Mouse (Mus musculus) liver, embryonic 11.5 days (tissue): ENCODE measurements around the gene Ppp1r9a. TPM values are rescaled to one million over a fixed set of nuclear protein-coding genes. Genes with fewer than 3 reads are reported as not detected.

Experiments
- ATAC-seq: fragments of 200-750 bp; cut with Nextera tagmentation; replicated peaks from 2 replicates; pipeline ENCODE4 v1.8.0; 2017; ENCODE audit warnings: moderate number of reproducible peaks, mild to moderate bottlenecking, moderate TSS enrichment, moderate library complexity; ENCODE audit not compliant: low FRiP score
- DNase-seq: peaks from one replicate; pipeline ENCODE4 v3.0.0-alpha.2; 2017; ENCODE audit warnings: low spot score
- H3K27ac ChIP-seq: fragments of 300-500 bp; sonication (generic); 2 replicates; pipeline ENCODE4 v1.5.1; 2014; ENCODE audit warnings: mild to moderate bottlenecking, low read depth, low read length, control low read depth
- H3K27me3 ChIP-seq: fragments of 300-500 bp; sonication (generic); replicated peaks from 2 replicates; pipeline ENCODE4 v1.6.1; 2014; ENCODE audit warnings: low read length, mixed read lengths; ENCODE audit not compliant: control insufficient read depth, insufficient read depth
- H3K36me3 ChIP-seq: fragments of 300-500 bp; sonication (generic); 2 replicates; pipeline ENCODE4 v1.6.1; 2014; ENCODE audit warnings: mild to moderate bottlenecking, low read length, moderate library complexity, mixed read lengths; ENCODE audit not compliant: control insufficient read depth, insufficient read depth
- H3K4me1 ChIP-seq: fragments of 300-500 bp; sonication (generic); replicated peaks from 2 replicates; pipeline ENCODE4 v1.6.1; 2014; ENCODE audit warnings: low read length, mixed read lengths; ENCODE audit not compliant: control insufficient read depth, insufficient read depth
- H3K4me2 ChIP-seq: fragments of 300-500 bp; sonication (generic); 2 replicates; pipeline ENCODE4 v1.6.1; 2014; ENCODE audit warnings: mild to moderate bottlenecking, control low read depth, moderate library complexity
- H3K4me3 ChIP-seq: fragments of 300-500 bp; sonication (generic); 2 replicates; pipeline ENCODE4 v1.5.1; 2014; ENCODE audit warnings: low read depth, low read length, control low read depth
- H3K9ac ChIP-seq: fragments of 300-500 bp; sonication (generic); 2 replicates; pipeline ENCODE4 v1.6.1; 2014; ENCODE audit warnings: low read depth, low read length, control low read depth
- H3K9me3 ChIP-seq: fragments of 300-500 bp; sonication (generic); 2 replicates; pipeline ENCODE4 v1.6.1; 2016; ENCODE audit warnings: low read length, inconsistent platforms, mixed read lengths; ENCODE audit not compliant: control insufficient read depth
- WGBS: fragments of 180-500 bp; shearing (Covaris S2); extraction: QIAGEN DNeasy Blood & Tissue Kit; methylation state at CpG from one replicate; pipeline ENCODE4 v1.1.7; 2014; 5-methylcytosine and 5-hydroxymethylcytosine counted together
- polyA plus RNA-seq: library from polyadenylated mRNA; unstranded; fragments of >200 nt; fragmentation: Nextera tagmentation; extraction: Ambion mirVana; gene quantifications from 2 replicates; pipeline ENCODE4 v1.2.1, GENCODE M21; 2014

Gene Ppp1r9a
- polyA plus RNA-seq, 1 experiment from 2014 or later: 17.6 TPM

DNA sequence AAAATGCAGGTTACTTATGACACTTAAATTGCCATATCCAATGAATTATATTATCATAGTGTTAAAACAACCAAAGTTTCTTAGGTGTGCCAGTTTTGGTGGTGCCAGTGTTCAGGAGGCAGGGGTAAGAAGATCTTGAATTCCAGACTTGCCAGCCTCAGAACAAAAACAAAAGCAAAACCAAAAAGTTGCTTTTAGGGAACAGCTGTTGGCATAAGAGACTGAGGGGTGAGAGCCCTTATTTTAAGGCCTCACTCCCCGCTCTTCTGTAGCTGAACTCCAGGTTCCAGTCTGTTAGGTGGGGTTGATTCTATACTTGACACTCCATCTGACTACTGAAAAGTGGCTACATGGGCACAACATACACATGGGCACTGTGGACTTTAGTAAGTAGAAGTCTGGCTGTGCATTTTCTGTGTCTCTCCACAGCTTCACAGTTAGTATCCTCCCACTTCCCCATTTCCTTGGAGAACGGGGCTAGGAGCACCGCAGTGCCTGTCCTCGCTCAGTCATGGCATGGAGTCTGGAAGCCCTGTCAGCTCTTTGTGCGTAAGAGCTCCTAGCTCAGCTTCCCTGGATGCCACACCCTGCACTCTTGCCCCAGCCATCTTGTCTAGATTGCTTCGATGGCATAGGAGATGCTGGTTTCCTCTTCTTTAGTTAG lies 103.7 kb downstream of the Ppp1r9a start:
- Histone ChIP-seq H3K4me3 (no peak overlapping the region), H3K9ac (no peak overlapping the region), H3K27ac (peak overlapping the region; percentile 23; the same call in 1 of the 2 replicates), H3K36me3 (no peaks in the 10 kb centered on the region), H3K4me2 (no peak overlapping the region), H3K27me3 (no peaks in the 10 kb centered on the region), H3K9me3 (no peaks in the 10 kb centered on the region), H3K4me1 (peaks cover 9% of the 10 kb centered on the region)
- no peak for ATAC-seq
- 65% methylated on average over 6 of the region's 6 CpGs for WGBS
- DNase-seq: no peak

GRCm38 (mm10) chr6:5008166-5008565 lies 105.4 kb downstream of the Ppp1r9a start:
- Histone ChIP-seq H3K9ac (no peak overlapping the region), H3K9me3 (no peaks in the 10 kb centered on the region), H3K36me3 (no peaks in the 10 kb centered on the region), H3K4me2 (no peak overlapping the region), H3K27me3 (no peaks in the 10 kb centered on the region), H3K4me1 (peaks cover 9% of the 10 kb centered on the region), H3K27ac (no peak overlapping the region), H3K4me3 (no peak overlapping the region)
- no peak for DNase-seq
- no peak for ATAC-seq
- 63% methylated on average over 2 of the region's 2 CpGs for WGBS

DNA sequence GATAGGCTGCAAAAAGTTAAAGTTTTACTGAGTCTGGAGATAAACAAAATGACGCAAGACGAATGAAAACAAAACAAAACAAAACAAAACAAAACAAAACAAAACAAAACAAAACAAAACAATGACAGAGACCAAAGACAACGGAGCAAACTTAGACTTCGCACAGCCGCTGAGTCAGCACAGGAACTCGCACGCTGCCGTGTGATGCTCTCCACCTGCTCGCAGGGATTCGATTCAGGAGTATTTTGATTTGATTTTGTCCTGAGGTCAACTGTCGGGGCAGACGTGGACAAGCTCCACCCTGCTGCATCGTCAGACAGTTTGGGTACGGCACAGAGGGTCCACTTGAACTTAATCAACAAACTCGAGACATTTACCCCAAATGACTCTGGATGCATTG lies 105.9 kb downstream of the Ppp1r9a start:
- ATAC-seq: no peak
- no peak overlapping the region for H3K4me2 ChIP-seq
- no peaks in the 10 kb centered on the region for H3K27me3 ChIP-seq
- H3K27ac ChIP-seq: no peak overlapping the region
- DNase-seq: no peak
- 70% methylated on average over 15 of the region's 15 CpGs for WGBS
- no peaks in the 10 kb centered on the region for H3K36me3 ChIP-seq
- no peaks in the 10 kb centered on the region for H3K9me3 ChIP-seq
- no peak overlapping the region for H3K4me3 ChIP-seq
- peaks cover 9% of the 10 kb centered on the region for H3K4me1 ChIP-seq
- no peak overlapping the region for H3K9ac ChIP-seq

DNA sequence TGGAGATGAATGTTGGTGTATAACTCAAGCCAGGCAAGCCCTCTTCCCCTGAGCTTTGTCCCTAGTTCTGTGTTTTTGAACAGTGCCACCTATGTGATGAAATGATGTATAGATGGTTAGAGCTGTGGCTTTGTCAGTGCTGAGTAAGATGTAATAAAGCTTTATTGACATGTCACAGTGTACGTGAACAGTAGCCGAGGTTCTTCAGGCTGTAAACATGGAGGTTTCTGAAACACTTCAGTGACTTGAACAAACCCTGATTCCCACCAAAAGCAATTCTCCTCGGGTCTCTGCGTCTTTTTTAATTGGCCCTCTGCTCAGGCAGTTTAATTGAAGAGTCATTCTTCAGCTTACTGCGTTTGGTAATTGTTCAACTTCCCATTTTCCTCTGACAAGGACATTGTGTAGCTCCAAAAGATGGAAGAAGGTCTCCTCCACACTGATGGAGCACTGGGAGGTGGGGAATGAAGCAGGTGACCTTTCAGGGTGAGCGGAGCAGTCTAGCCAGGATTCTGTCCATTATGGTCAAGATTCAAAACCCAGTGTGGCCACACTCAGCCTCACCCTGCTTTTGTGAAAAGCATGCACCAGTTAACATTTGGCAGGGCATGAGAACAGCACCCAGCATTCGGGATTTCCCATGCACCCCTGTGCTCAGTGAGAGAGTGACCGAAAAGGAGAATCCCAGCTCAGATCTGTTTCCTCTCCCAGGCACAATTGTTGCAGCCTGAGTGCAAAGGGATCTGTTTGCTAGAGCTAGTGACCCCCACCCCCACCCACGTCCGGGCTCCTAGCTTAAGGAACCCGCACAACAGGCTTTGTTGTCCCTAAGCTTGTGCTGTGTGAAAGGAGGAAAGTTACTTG lies 108.1 kb downstream of the Ppp1r9a start:
- Histone ChIP-seq H3K4me3 (no peak overlapping the region), H3K4me2 (no peak overlapping the region), H3K36me3 (no peaks in the 10 kb centered on the region), H3K9me3 (no peaks in the 10 kb centered on the region), H3K27me3 (no peaks in the 10 kb centered on the region), H3K4me1 (peaks cover 7% of the 10 kb centered on the region), H3K27ac (no peak overlapping the region), H3K9ac (no peak overlapping the region)
- DNase-seq: no peak
- 56% methylated on average over 11 of the region's 11 CpGs for WGBS
- no peak for ATAC-seq

DNA sequence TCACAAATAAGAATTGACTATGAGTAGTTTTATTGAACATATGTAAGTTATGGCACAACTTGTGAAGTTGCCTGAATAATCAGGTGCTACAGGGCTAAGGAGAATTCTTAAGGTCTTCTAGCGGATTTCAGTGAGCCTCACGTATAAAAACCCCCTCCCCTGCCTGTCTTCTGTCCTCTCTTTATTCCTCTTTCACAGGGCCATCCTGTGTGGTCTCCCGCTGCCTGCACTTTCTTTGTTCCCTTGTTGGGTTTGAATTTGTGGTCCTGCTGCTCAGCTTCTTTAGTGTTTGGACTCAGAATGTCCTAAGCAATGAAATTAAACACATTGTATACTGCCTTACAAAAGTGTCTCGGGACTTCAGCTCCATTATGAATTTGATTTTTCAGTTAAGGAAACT lies 110.1 kb downstream of the Ppp1r9a start:
- Histone ChIP-seq H3K27ac (no peak overlapping the region), H3K4me2 (no peak overlapping the region), H3K4me1 (peaks cover 5% of the 10 kb centered on the region), H3K9ac (no peak overlapping the region), H3K4me3 (no peak overlapping the region), H3K27me3 (no peaks in the 10 kb centered on the region), H3K9me3 (no peaks in the 10 kb centered on the region), H3K36me3 (no peaks in the 10 kb centered on the region)
- no peak for DNase-seq
- 70% methylated on average over 4 of the region's 4 CpGs for WGBS
- ATAC-seq: no peak

DNA sequence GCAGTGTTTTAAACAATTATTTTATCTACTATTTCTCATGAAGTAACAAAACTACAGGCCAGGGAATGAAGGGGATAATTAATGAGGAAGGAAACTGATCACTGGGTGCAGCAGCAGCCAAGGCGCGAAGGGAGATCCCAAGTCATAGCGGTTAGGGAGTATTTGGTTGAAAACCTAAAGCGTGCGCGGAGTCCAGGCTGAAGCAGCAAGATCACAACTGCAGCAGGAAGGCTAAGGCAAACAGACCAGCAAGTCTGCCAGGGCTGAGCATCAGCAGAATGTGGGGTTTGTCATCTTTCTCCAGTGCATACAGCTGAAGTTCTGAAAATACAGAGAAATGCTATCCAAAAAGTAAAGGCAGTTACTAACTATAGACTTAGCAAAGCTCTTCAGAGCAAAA lies 111.8 kb downstream of the Ppp1r9a start:
- H3K27me3 ChIP-seq: no peaks in the 10 kb centered on the region
- no peak overlapping the region for H3K4me2 ChIP-seq
- no peaks in the 10 kb centered on the region for H3K36me3 ChIP-seq
- H3K9me3 ChIP-seq: no peaks in the 10 kb centered on the region
- ATAC-seq (no peak), DNase-seq (no peak)
- no peak overlapping the region for H3K4me3 ChIP-seq
- no peak overlapping the region for H3K27ac ChIP-seq
- H3K9ac ChIP-seq: no peak overlapping the region
- peaks cover 9% of the 10 kb centered on the region; the same call in 1 of the 2 replicates for H3K4me1 ChIP-seq
- WGBS: 75% methylated on average over 6 of the region's 6 CpGs

DNA sequence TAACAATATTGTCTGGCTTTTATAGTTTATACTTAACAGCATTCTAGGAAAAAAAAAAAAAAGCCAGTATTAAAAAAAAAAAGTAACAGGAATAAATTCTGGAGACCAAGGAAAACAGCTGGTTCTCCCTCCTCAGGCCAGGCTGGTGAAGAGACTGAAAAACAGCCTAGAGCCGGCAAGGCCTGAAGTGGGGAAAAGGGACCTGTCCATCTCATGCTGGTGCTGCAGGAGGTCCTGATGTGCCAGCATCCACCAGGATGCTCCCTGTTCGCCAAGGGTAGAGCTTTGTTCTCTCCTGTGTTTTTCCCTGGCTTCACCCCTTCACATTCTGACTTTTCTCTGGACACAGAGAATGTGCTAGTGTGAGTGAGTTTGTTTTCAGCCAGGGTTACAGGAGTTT lies 112.5 kb downstream of the Ppp1r9a start:
- WGBS: 86% methylated on average over 2 of the region's 2 CpGs
- no peak overlapping the region for H3K4me2 ChIP-seq
- DNase-seq (no peak), ATAC-seq (no peak)
- H3K27ac ChIP-seq: no peak overlapping the region
- no peak overlapping the region for H3K4me3 ChIP-seq
- no peaks in the 10 kb centered on the region for H3K36me3 ChIP-seq
- H3K9me3 ChIP-seq: no peaks in the 10 kb centered on the region
- H3K27me3 ChIP-seq: no peaks in the 10 kb centered on the region
- H3K9ac ChIP-seq: no peak overlapping the region
- peaks cover 9% of the 10 kb centered on the region; the same call in 1 of the 2 replicates for H3K4me1 ChIP-seq

GRCm38 (mm10) chr6:5017945-5018511 lies 115.3 kb downstream of the Ppp1r9a start:
- no peak overlapping the region for H3K4me2 ChIP-seq
- no peak overlapping the region for H3K27ac ChIP-seq
- DNase-seq (no peak), ATAC-seq (no peak)
- H3K9ac ChIP-seq: no peak overlapping the region
- H3K4me3 ChIP-seq: no peak overlapping the region
- 0 out of 2 replicates have a peak, but pooled peaks cover 4% of the 10 kb centered on the region for H3K4me1 ChIP-seq
- no peaks in the 10 kb centered on the region for H3K9me3 ChIP-seq
- no peaks in the 10 kb centered on the region for H3K36me3 ChIP-seq
- H3K27me3 ChIP-seq: no peaks in the 10 kb centered on the region
- 57% methylated on average over 6 of the region's 6 CpGs for whole genome bisulfite sequencing
